Mouse (Mus musculus): ENCODE measurements around the gene Nup35. TPM values are rescaled to one million over a fixed set of nuclear protein-coding genes. Genes with fewer than 3 reads are reported as not detected.

Gene Nup35
- total RNA-seq, 2 experiments from 2014 or later: 16.5 to 18.8 TPM

DNA sequence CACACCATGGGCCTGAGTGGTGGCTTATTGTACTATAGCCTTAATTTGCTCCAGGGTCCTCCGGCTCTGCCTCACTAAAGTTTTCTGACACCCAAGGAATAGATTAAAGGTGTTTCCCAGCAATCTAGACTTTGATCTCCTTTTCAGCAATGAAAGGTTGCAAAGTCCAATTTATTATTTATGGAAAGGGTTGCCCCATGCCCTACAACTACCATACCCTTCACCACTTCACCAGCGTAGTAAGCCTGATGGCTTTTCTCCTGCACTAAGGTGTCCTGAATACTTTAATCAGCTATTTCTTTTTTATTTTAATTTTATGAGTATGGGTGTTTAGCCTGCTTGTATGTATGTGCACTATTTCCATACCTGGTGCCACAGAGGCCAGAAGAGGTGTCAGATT is 45.6 kb downstream of the Nup35 start:
- no peak for TF ChIP-seq CTCF (conservative IDR thresholded peaks at IDR 0.05)
- no peak overlapping the region for H3K27ac ChIP-seq

GRCm38 (mm10) chr2:80667396-80667964 is 50.4 kb downstream of the Nup35 start:
- no peak overlapping the region for H3K27ac ChIP-seq
- TF ChIP-seq CTCF (conservative IDR thresholded peaks at IDR 0.05): no peak
- no peak overlapping the region for H3K4me3 ChIP-seq
- peak; percentile 16 to 20 for DNase-seq (ENCODE audit: low spot score in 2 of 2)

More for the DNA sequence above, 45.6 kb downstream of the Nup35 start:
- no peak overlapping the region for H3K4me3 ChIP-seq
- no peak for DNase-seq (ENCODE audit: low spot score in 2 of 2)

DNA sequence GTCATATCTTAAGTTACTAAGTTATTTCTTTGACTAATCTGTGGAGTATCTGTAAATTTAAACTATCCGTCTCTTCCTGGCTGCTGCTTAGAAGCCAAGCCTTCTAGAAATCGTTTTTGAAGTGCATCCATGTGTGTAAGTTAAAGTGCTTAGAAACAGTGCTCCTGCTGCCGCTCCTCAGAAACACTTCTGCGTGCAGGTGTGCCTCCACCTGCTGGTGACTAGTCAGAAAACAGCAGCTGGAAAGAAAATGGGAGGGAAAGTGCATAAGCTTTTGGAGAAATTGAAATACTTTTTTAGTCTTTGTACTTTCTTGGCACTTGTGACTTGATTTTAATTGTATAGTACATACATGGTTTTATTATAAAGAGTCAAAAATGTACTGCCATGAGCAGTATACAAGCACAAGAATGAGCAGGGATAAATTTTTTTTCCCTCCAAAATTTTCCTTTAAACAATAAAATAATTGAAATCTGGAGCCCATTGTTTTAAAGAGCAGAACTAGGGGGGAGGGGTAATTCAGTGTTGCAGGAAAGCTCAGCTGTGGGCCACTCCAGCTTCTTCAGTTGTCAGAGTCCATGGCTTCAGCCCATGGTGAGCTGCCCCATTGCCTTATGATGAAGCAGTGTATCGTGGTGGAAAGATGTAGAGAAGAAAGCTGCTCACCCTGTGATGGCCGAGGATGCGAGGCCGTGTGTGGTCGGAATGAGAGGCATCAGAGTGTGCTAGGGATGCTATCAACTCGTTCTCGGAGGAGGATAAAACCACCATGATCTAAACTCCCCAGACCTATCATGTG is 53.0 kb downstream of the Nup35 start:
- Histone ChIP-seq H3K4me3 (no peak overlapping the region), H3K27ac (no peak overlapping the region)
- no peak for DNase-seq (ENCODE audit: low spot score in 2 of 2)
- peak; percentile 66 for TF ChIP-seq CTCF (conservative IDR thresholded peaks at IDR 0.05)

DNA sequence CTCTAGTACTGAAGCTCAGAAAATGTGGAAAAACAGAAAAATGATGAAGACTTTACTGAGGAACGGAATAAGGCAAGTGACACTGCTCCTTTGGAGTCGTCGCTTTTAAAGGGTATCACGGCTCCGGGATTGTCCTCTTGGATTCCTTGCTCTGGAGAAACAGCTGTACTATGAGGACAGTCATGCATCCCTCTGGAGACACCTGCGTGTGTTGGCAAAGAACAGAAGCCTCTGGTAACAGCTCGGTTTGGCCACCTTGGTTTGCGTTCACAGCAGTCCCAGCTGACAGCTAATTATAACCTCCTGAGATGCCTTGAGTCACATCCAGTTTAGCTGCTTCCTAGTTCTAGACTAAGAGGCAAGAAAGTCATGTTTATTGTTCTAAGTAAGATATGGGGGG is 61.8 kb downstream of the Nup35 start:
- no peak for DNase-seq (ENCODE audit: low spot score in 2 of 2)
- Histone ChIP-seq H3K27ac (no peak overlapping the region), H3K4me3 (no peak overlapping the region)
- TF ChIP-seq CTCF (conservative IDR thresholded peaks at IDR 0.05): no peak

DNA sequence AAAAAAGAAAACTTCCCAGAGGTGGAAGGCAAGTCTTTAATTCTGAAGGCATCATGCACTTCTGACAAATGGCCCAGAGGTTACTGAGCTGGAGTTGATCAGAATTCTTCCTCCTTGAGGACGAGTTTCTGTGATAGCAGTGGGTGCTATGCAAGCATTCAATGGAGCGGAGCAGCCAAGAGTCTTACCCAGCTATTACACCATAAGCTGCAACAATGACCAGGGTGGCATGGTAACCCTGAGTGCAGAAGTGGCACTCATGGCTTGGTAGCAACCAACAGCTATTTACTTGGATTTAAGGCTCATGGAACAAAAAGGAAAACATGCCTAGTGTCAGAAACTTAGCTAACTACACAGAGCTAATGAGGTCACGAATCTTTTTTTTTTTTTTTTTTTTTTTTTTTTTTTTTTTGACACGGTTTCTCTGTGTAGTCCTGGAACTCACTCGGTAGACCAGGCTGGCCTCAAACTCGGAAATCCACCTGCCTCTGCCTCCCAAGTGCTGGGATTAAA is 66.7 kb downstream of the Nup35 start:
- H3K4me3 ChIP-seq: no peak overlapping the region
- no peak for TF ChIP-seq CTCF (conservative IDR thresholded peaks at IDR 0.05)
- no peak for DNase-seq (ENCODE audit: low spot score in 2 of 2)
- H3K27ac ChIP-seq: no peak overlapping the region

GRCm38 (mm10) chr2:80684396-80685071 is 67.5 kb downstream of the Nup35 start:
- Histone ChIP-seq H3K27ac (no peak overlapping the region), H3K4me3 (no peak overlapping the region)
- no peak for DNase-seq (ENCODE audit: low spot score in 2 of 2)
- no peak for TF ChIP-seq CTCF (conservative IDR thresholded peaks at IDR 0.05)

DNA sequence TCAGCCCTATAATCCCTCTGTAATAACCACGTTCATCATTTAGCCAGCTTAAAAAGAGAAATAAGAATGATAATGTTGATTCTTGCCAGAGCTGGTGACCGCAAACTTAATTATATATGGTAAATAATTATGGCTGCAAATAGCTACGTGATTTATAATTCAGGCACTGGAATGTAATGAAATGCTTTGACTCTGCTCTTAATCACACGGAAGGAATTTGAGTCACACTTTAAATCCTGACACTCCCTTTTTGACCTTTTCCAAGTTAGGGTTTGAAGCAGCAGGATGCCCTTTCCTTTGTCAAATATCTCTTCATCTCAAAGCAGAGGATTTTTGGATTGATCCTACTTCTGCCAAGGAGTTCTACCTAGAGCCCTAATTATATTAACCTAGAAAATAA is 71.2 kb downstream of the Nup35 start:
- no peak for DNase-seq (ENCODE audit: low spot score in 2 of 2)
- no peak overlapping the region for H3K4me3 ChIP-seq
- no peak overlapping the region for H3K27ac ChIP-seq
- TF ChIP-seq CTCF (conservative IDR thresholded peaks at IDR 0.05): no peak

- no peak for DNase-seq (ENCODE audit: low spot score in 2 of 2)
- H3K27ac ChIP-seq: no peak overlapping the region
- no peak overlapping the region for H3K4me3 ChIP-seq
- peak; percentile 31 for TF ChIP-seq CTCF (conservative IDR thresholded peaks at IDR 0.05)
Observed at GRCm38 (mm10) chr2:80707429-80707828, 90.4 kb downstream of the Nup35 start.

Small RNA genes within 50 kb of the gene (microRNA-seq; reads per million reads assigned to microRNA genes)
- 0 reads per million in 2 experiments for gene Mir684-1

Other genes with a start within 250 kb of the Nup35 start
- 10 to 100 TPM; 29.3 to 33.6 TPM for gene Frzb, start 169.6 kb upstream of the Nup35 start, total RNA-seq (2021)
- 100 to 1,000 TPM; 541 to 558 TPM for gene Nckap1, start 35.9 kb upstream of the Nup35 start, total RNA-seq (2021)
- 10 to 100 TPM; 27.9 to 28.4 TPM for gene Dusp19, start 191 bp upstream of the Nup35 start, total RNA-seq (2021)